Mouse (Mus musculus) cerebellum, adult 2 months (tissue): ENCODE measurements around the gene Paqr5.

Experiments used
- CTCF ChIP-seq: fragments of 200-500 bp; IDR thresholded peaks from 2 replicates; pipeline ENCODE4 v1.5.1; 2011; ENCODE audit warnings: low read depth, mild to moderate bottlenecking, control low read depth, low read length, moderate library complexity, borderline replicate concordance; ENCODE audit not compliant: insufficient read depth
- POLR2A ChIP-seq: fragments of 200-500 bp; IDR thresholded peaks from 2 replicates; pipeline ENCODE4 v1.6.1; 2011; ENCODE audit warnings: low read length, control low read depth, borderline replicate concordance; ENCODE audit not compliant: insufficient read depth

- TF ChIP-seq POLR2A (no peak), CTCF (no peak)
Measured at GRCm38 (mm10) chr9:62020259-62020658, 6.4 kb downstream of the Paqr5 start.
